Mouse (Mus musculus): ENCODE data around the gene Snx18.

- no peak for TF ChIP-seq GATA1 (IDR thresholded peaks at IDR 0.05; ENCODE audit: low read length)
- TF ChIP-seq TAL1 (IDR thresholded peaks at IDR 0.05; ENCODE audit: low read length) = no peak
Observed at GRCm38 (mm10) chr13:113580400-113580790, 38.0 kb downstream of the Snx18 start.

Measured in erythroblast, embryonic 14.5 days (primary cell).